Mouse (Mus musculus) mesoderm, embryonic 11.5 days (tissue): Measurements from ENCODE around the gene Dgcr2.

ENCODE experiments used
- DNase-seq: peaks from one replicate; pipeline ENCODE4 v3.0.0-alpha.2; 2012; ENCODE audit warnings: low read depth, low spot score

Gene Dgcr2

GRCm38 (mm10) chr16:17911052-17911595 lies 12.8 kb upstream of the Dgcr2 start, which contains the start of gene Ess2:
Ess2 (minus strand) TSS chr16:17911348.
- DNase-seq: peak; percentile 96

GRCm38 (mm10) chr16:17896091-17896490 lies 2.3 kb downstream of the Dgcr2 start:
- DNase-seq: no peak

- DNase-seq: no peak
Observed at GRCm38 (mm10) chr16:17893923-17894322, 4.4 kb downstream of the Dgcr2 start, which contains the start of gene Tssk1. Tssk1 (plus strand) TSS chr16:17894223.

- DNase-seq: no peak
Observed at GRCm38 (mm10) chr16:17892606-17893005, 5.8 kb downstream of the Dgcr2 start.

GRCm38 (mm10) chr16:17891567-17891959 lies 6.8 kb downstream of the Dgcr2 start, which contains the start of gene Gm20518:
Gm20518 (minus strand) TSS chr16:17891671.
- peak; percentile 99 for DNase-seq

GRCm38 (mm10) chr16:17890917-17891566 lies 7.3 kb downstream of the Dgcr2 start:
- peak; percentile 48 for DNase-seq

- DNase-seq: no peak
Observed at GRCm38 (mm10) chr16:17890342-17890727, 8.0 kb downstream of the Dgcr2 start.

GRCm38 (mm10) chr16:17889689-17890341 lies 8.5 kb downstream of the Dgcr2 start:
- no peak for DNase-seq

GRCm38 (mm10) chr16:17884116-17884515 lies 14.2 kb downstream of the Dgcr2 start:
- DNase-seq: no peak

GRCm38 (mm10) chr16:17882196-17882595 lies 16.2 kb downstream of the Dgcr2 start:
- DNase-seq: no peak

- no peak for DNase-seq
Observed at GRCm38 (mm10) chr16:17879571-17879970, 18.8 kb downstream of the Dgcr2 start.

- no peak for DNase-seq
Observed at GRCm38 (mm10) chr16:17876096-17876495, 22.3 kb downstream of the Dgcr2 start.

- no peak for DNase-seq
Observed at GRCm38 (mm10) chr16:17875174-17875573, 23.2 kb downstream of the Dgcr2 start.

GRCm38 (mm10) chr16:17872995-17873394 lies 25.4 kb downstream of the Dgcr2 start:
- DNase-seq: no peak

GRCm38 (mm10) chr16:17871248-17871647 lies 27.1 kb downstream of the Dgcr2 start:
- no peak for DNase-seq

GRCm38 (mm10) chr16:17865770-17866169 lies 32.6 kb downstream of the Dgcr2 start:
- DNase-seq: no peak

- no peak for DNase-seq
Observed at GRCm38 (mm10) chr16:17865293-17865692, 33.1 kb downstream of the Dgcr2 start.

- DNase-seq: peak; percentile 22
Observed at GRCm38 (mm10) chr16:17858592-17858991, 39.8 kb downstream of the Dgcr2 start.

- no peak for DNase-seq
Observed at GRCm38 (mm10) chr16:17857157-17857556, 41.2 kb downstream of the Dgcr2 start.

GRCm38 (mm10) chr16:17853263-17853662 lies 45.1 kb downstream of the Dgcr2 start:
- no peak for DNase-seq

- no peak for DNase-seq
Observed at GRCm38 (mm10) chr16:17851860-17852259, 46.5 kb downstream of the Dgcr2 start.

- no peak for DNase-seq
Observed at GRCm38 (mm10) chr16:17851331-17851730, 47.0 kb downstream of the Dgcr2 start.

GRCm38 (mm10) chr16:17849486-17849885 lies 48.9 kb downstream of the Dgcr2 start:
- no peak for DNase-seq
